Mouse (Mus musculus): ENCODE results near the gene Lhx2. TPM values are rescaled to one million over a fixed set of nuclear protein-coding genes. Genes with fewer than 3 reads are reported as not detected.

Gene Lhx2
- polyA plus RNA-seq, 1 experiment: 0.36 TPM

GRCm38 (mm10) chr2:38352321-38353007, 13.4 kb downstream of the Lhx2 start:
- Histone ChIP-seq H3K36me3 (ENCODE audit: control insufficient read depth, insufficient read depth, low read length, poor library complexity, severe bottlenecking) (no peaks in the 10 kb centered on the region), H3K9me3 (replicated peaks; ENCODE audit: control insufficient read depth, insufficient read depth, low read length, poor library complexity, severe bottlenecking) (no peaks in the 10 kb centered on the region), H3K27me3 (ENCODE audit: control insufficient read depth, insufficient read depth, low read length, poor library complexity, severe bottlenecking) (peaks cover 57% of the 10 kb centered on the region), H3K4me1 (ENCODE audit: control insufficient read depth, insufficient read depth, low read length) (no peaks in the 10 kb centered on the region), H3K27ac (ENCODE audit: insufficient read depth, low read length) (no peak overlapping the region), H3K4me3 (ENCODE audit: low read depth, low read length) (no peak overlapping the region), H3K9ac (ENCODE audit: low read depth, poor library complexity, severe bottlenecking) (no peak overlapping the region)
- TF ChIP-seq EP300 (IDR thresholded peaks at IDR 0.05; ENCODE audit: insufficient read depth, low read depth, low read length) (no peak), POLR2A (IDR thresholded peaks at IDR 0.05; ENCODE audit: insufficient read depth, low read length) (no peak), CTCF (IDR thresholded peaks at IDR 0.05; ENCODE audit: low read depth, low read length) (no peak)

GRCm38 (mm10) chr2:38353008-38353379, 13.9 kb downstream of the Lhx2 start:
- Histone ChIP-seq H3K4me3 (ENCODE audit: low read depth, low read length) (no peak overlapping the region), H3K9me3 (replicated peaks; ENCODE audit: control insufficient read depth, insufficient read depth, low read length, poor library complexity, severe bottlenecking) (no peaks in the 10 kb centered on the region), H3K4me1 (ENCODE audit: control insufficient read depth, insufficient read depth, low read length) (no peaks in the 10 kb centered on the region), H3K27me3 (ENCODE audit: control insufficient read depth, insufficient read depth, low read length, poor library complexity, severe bottlenecking) (peaks cover 58% of the 10 kb centered on the region), H3K27ac (ENCODE audit: insufficient read depth, low read length) (no peak overlapping the region), H3K9ac (ENCODE audit: low read depth, poor library complexity, severe bottlenecking) (no peak overlapping the region), H3K36me3 (ENCODE audit: control insufficient read depth, insufficient read depth, low read length, poor library complexity, severe bottlenecking) (no peaks in the 10 kb centered on the region)
- TF ChIP-seq EP300 (IDR thresholded peaks at IDR 0.05; ENCODE audit: insufficient read depth, low read depth, low read length): no peak
- TF ChIP-seq CTCF (IDR thresholded peaks at IDR 0.05; ENCODE audit: low read depth, low read length): no peak
- TF ChIP-seq POLR2A (IDR thresholded peaks at IDR 0.05; ENCODE audit: insufficient read depth, low read length): no peak

- no peaks in the 10 kb centered on the region for H3K4me1 ChIP-seq (ENCODE audit: control insufficient read depth, insufficient read depth, low read length)
- no peak overlapping the region for H3K9ac ChIP-seq (ENCODE audit: low read depth, poor library complexity, severe bottlenecking)
- TF ChIP-seq CTCF (IDR thresholded peaks at IDR 0.05; ENCODE audit: low read depth, low read length): no peak
- TF ChIP-seq POLR2A (IDR thresholded peaks at IDR 0.05; ENCODE audit: insufficient read depth, low read length): no peak
- no peak for TF ChIP-seq EP300 (IDR thresholded peaks at IDR 0.05; ENCODE audit: insufficient read depth, low read depth, low read length)
- no peak overlapping the region for H3K27ac ChIP-seq (ENCODE audit: insufficient read depth, low read length)
- H3K36me3 ChIP-seq (ENCODE audit: control insufficient read depth, insufficient read depth, low read length, poor library complexity, severe bottlenecking): no peaks in the 10 kb centered on the region
- peaks cover 59% of the 10 kb centered on the region for H3K27me3 ChIP-seq (ENCODE audit: control insufficient read depth, insufficient read depth, low read length, poor library complexity, severe bottlenecking)
- no peak overlapping the region for H3K4me3 ChIP-seq (ENCODE audit: low read depth, low read length)
- no peaks in the 10 kb centered on the region for H3K9me3 ChIP-seq (replicated peaks; ENCODE audit: control insufficient read depth, insufficient read depth, low read length, poor library complexity, severe bottlenecking)
Observed at GRCm38 (mm10) chr2:38353664-38354063, 14.6 kb downstream of the Lhx2 start.

DNA sequence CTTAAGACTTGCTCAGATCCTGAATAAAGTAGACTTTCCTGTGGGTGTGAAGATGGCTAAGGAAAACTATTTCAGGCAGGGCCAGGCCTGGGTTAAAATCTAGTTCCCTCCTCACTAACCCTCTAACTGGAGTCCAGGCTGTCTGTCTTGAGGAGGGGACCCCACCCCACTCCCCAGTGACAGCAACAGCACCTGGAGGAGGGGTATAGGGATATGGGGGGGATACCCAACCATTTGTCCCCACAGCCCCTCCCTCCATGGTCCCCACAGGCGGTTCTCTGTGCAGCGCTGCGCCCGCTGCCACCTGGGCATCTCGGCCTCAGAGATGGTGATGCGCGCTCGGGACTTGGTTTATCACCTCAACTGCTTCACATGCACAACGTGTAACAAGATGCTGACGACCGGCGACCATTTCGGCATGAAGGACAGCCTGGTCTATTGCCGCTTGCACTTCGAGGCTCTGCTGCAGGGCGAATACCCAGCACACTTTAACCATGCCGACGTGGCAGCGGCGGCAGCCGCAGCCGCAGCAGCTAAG, 15.2 kb downstream of the Lhx2 start:
- H3K9me3 ChIP-seq (replicated peaks; ENCODE audit: control insufficient read depth, insufficient read depth, low read length, poor library complexity, severe bottlenecking): no peaks in the 10 kb centered on the region
- H3K27ac ChIP-seq (ENCODE audit: insufficient read depth, low read length): no peak overlapping the region
- no peak overlapping the region for H3K9ac ChIP-seq (ENCODE audit: low read depth, poor library complexity, severe bottlenecking)
- no peak for TF ChIP-seq POLR2A (IDR thresholded peaks at IDR 0.05; ENCODE audit: insufficient read depth, low read length)
- no peak for TF ChIP-seq CTCF (IDR thresholded peaks at IDR 0.05; ENCODE audit: low read depth, low read length)
- no peak for TF ChIP-seq EP300 (IDR thresholded peaks at IDR 0.05; ENCODE audit: insufficient read depth, low read depth, low read length)
- no peaks in the 10 kb centered on the region for H3K4me1 ChIP-seq (ENCODE audit: control insufficient read depth, insufficient read depth, low read length)
- H3K4me3 ChIP-seq (ENCODE audit: low read depth, low read length): no peak overlapping the region
- peaks cover 53% of the 10 kb centered on the region for H3K27me3 ChIP-seq (ENCODE audit: control insufficient read depth, insufficient read depth, low read length, poor library complexity, severe bottlenecking)
- H3K36me3 ChIP-seq (ENCODE audit: control insufficient read depth, insufficient read depth, low read length, poor library complexity, severe bottlenecking): no peaks in the 10 kb centered on the region

- Histone ChIP-seq H3K36me3 (ENCODE audit: control insufficient read depth, insufficient read depth, low read length, poor library complexity, severe bottlenecking) (no peaks in the 10 kb centered on the region), H3K9ac (ENCODE audit: low read depth, poor library complexity, severe bottlenecking) (no peak overlapping the region), H3K27ac (ENCODE audit: insufficient read depth, low read length) (no peak overlapping the region), H3K9me3 (replicated peaks; ENCODE audit: control insufficient read depth, insufficient read depth, low read length, poor library complexity, severe bottlenecking) (no peaks in the 10 kb centered on the region), H3K4me1 (ENCODE audit: control insufficient read depth, insufficient read depth, low read length) (no peaks in the 10 kb centered on the region), H3K4me3 (ENCODE audit: low read depth, low read length) (no peak overlapping the region), H3K27me3 (ENCODE audit: control insufficient read depth, insufficient read depth, low read length, poor library complexity, severe bottlenecking) (peaks cover 47% of the 10 kb centered on the region)
- TF ChIP-seq CTCF (IDR thresholded peaks at IDR 0.05; ENCODE audit: low read depth, low read length) (no peak), EP300 (IDR thresholded peaks at IDR 0.05; ENCODE audit: insufficient read depth, low read depth, low read length) (no peak), POLR2A (IDR thresholded peaks at IDR 0.05; ENCODE audit: insufficient read depth, low read length) (no peak)
Observed at GRCm38 (mm10) chr2:38354717-38355510, 15.8 kb downstream of the Lhx2 start.
